Mouse (Mus musculus): ENCODE results near the gene Anapc11.

DNA sequence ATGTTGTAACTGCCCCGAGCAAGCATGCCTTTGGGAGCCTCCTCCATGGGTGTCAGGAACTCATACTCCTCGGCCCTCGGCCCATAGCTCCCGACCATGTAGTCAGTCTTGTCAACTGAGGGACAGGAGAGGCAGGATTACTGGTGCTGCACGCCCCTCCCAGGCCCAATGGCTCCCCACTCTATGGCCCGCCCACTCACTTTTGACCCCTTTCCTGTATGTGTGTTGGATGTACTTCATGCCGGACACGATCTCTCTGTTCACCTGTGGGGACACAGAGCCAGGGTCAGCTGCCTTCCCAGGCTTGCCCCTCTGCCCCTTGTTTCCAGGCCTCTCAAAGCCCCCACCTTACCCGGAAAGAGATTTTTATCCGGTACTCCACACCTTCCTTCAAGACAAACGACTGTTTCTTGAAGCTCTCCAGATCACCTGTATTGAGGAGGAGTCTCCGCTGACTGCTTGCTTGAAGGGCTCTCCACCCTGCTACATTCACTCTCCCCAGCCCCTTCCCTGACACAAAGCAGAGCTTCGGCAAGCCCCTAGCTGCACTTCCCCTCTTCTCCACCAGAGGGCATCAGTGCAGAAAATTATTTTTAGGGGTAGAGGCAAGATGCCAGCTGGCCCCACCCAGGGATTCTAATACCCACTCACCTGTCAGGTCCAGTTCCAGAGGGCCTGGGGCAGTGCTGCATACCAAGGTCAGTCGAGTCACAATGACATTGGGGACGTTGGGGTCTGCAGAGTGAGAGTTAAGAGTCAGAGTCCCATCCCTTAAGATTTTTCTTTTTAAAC is 18.7 kb upstream of the Anapc11 start:
- TF ChIP-seq CTCF (conservative IDR thresholded peaks at IDR 0.05; ENCODE audit: insufficient read depth, insufficient read length, low read depth, low read length) (peak; percentile 72), POLR2A (IDR thresholded peaks at IDR 0.05; ENCODE audit: low read depth, low read length) (no peak)
